Mouse (Mus musculus): ENCODE results near the gene Tmem130.

The Tmem130 gene

DNA sequence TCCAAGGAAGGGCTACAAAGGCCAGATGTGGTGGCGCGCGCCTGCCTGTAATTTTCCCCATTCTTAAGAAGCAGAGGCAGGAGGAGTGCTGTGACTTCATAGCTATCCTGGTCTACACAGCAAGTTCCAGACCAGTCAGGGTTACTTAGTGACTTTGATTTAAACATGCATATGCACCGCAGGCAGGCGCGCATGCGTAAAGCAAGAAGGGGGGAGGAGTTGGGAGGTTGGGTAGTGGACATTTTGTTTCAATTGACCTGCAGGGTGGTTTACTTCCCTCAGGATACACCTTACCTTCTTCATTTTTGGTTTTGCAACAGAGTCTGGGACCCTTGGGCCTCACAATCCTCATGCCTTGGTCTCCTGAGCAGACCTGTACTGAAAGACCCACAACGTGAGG lies 32.4 kb downstream of the Tmem130 start:
- DNase-seq: no peak

- DNase-seq: no peak
Observed at GRCm38 (mm10) chr5:144728237-144728636, 33.4 kb downstream of the Tmem130 start.

- DNase-seq: peak; percentile 61
Observed at GRCm38 (mm10) chr5:144727119-144727518, 34.5 kb downstream of the Tmem130 start.

DNA sequence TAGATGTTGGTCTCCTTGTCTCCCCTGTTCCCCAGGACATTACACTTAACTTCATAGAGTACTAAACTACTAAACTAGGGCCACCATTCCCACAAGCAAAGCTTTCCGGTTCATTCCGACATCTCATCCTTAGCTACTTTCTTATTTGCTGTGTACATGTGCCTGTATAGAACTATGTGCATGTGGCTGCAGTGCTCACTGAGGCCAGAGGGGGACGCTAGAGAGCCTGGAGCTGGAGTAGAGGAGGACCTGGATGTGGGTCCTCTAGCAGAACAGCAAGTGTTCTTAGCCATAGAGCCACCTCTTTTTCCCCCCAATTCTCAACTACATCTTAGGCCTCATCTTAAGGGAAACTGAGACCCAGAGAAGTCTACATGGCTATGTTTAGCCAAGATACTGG lies 36.1 kb downstream of the Tmem130 start:
- no peak for DNase-seq

- no peak for DNase-seq
Observed at GRCm38 (mm10) chr5:144724926-144725325, 36.7 kb downstream of the Tmem130 start.

- DNase-seq: no peak
Observed at GRCm38 (mm10) chr5:144720281-144720680, 41.3 kb downstream of the Tmem130 start.

- no peak for DNase-seq
Observed at GRCm38 (mm10) chr5:144719781-144720180, 41.8 kb downstream of the Tmem130 start.

DNA sequence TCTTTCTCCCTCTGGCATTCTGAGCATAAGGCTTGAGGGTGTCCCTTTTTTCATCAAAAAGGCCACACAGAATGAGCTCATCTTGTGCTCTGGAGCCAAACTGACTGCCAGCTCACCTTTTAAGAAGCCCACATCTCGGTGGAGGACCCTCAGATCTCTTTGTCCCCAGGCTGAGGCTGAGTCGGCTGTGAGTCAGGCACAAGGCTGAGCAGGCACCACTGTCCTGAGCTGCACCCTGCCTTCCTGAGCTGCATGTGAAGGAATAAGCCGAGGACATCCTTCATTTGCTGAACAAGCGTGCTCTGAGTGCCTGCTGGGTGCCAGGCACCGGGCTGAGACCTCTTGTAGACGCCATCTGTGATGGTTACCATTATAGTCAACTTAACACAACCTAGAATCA lies 44.4 kb downstream of the Tmem130 start:
- DNase-seq: no peak

DNA sequence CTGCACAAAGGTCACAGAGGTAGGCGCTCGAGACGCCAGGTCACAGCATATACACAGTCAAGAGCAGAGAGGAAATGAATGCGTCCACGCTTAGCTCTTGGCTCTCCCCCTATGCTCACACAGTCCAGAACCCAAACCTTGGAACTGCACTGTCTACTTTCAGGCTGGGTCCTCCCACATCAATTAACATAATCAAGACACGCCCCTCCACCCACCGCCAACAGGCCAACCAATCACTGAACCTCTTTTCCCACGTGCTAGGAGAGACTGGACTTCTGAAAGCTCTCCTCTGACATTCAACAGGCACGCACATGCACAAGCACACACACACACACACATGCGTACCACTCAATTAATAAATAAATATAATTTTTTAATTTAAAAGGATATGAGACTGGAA lies 48.2 kb downstream of the Tmem130 start:
- no peak for DNase-seq

- DNase-seq: no peak
Observed at GRCm38 (mm10) chr5:144707603-144708002, 54.0 kb downstream of the Tmem130 start.

- no peak for DNase-seq
Observed at GRCm38 (mm10) chr5:144703464-144704368, 57.9 kb downstream of the Tmem130 start.

- no peak for DNase-seq
Observed at GRCm38 (mm10) chr5:144695289-144696060, 66.1 kb downstream of the Tmem130 start.

GRCm38 (mm10) chr5:144694161-144694560 lies 67.5 kb downstream of the Tmem130 start:
- DNase-seq: no peak

GRCm38 (mm10) chr5:144691421-144691820 lies 70.2 kb downstream of the Tmem130 start:
- DNase-seq: no peak

- no peak for DNase-seq
Observed at GRCm38 (mm10) chr5:144688371-144688770, 73.2 kb downstream of the Tmem130 start.
